Mouse (Mus musculus) neural tube, embryonic 10.5 days (tissue): Measurements from ENCODE around the gene Mvk.

Experiments used
- DNase-seq: peaks from one replicate; pipeline ENCODE4 v3.0.0-alpha.2; 2017; ENCODE audit warnings: low spot score; ENCODE audit errors: extremely low spot score

Mvk gene

DNA sequence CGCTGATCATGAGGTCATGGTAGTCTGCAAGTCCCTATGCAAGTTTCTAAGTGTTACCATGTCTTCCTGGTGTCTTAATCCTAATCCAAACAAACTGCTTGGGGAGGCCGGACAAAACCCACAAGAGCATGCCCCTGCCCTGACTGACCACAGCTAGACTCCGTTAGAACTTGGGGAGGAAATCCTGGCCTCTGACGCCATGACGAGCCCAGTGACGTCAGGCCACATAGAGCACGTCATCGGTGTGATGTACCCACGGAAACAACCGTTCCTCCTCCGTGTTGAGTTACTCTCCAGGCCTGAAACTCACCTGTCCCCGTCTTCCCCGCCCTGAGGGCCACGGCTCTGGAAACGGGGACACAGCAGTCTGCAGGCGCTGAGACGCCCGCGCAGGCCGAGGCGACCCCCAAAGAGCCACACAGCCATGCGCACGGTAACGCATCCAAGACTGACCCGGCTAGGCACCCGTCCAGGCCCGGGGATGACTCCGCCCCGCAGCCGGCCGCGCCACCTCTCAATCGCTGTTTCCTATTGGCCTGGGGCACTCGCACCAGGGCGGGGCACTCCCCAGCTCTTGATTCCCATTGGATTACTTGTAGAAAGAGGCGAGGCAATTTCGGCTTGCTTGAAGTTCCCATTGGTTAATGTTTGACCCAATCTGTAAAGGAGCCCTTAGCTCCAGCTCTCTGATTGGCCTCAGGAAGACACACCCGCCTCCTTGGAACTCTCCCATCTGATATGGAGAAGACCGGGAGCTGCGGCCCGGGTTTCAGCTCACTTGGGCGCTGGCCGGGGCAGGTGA lies at the start of gene Mvk, which contains the start of gene Mmab:
Mvk (plus strand) TSS at position 704 of the 802 bp plus-strand sequence.
Mmab (minus strand) TSS at position 495 of the 802 bp plus-strand sequence.
- DNase-seq = peak; percentile 99

DNA sequence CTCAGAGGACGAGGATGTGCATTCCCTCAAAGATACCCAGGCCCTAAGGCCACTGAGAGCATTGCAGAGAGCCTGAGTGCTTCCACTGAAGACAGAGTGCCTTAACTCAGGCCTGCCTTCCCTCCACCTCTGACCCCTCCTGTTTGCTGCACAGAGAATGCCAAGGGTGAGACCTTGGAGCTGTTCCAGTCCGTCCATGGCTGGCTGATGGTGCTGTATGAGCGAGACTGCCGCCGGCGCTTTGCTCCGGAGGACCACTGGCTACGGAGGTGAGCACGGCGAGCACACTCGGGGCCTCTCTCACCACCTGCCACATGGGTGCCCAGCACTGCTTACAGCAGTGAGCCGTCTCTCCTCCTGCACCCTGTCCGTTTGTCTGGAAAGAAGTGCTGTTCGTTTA lies 37.5 kb upstream of the Mvk start:
- no peak for DNase-seq

DNA sequence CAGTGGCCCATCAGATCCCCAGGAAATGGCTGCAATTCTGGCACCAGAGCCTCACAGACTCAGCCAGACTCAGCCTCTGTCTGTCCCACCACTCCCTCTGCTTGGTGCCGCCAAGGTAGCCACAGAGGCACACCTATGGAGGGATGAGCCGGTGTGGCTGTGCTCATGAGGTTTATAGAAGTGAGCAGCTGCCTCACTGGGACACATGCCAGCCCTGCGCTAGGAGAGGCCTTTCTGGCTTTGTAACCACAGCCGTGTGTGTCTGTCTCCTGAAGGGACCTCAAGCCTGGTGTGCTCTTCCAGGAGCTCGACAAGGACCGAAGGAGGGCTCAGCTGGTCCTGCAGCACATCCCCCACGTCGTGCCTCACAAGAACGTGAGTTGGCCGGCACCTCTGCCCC lies 36.8 kb upstream of the Mvk start:
- no peak for DNase-seq

DNA sequence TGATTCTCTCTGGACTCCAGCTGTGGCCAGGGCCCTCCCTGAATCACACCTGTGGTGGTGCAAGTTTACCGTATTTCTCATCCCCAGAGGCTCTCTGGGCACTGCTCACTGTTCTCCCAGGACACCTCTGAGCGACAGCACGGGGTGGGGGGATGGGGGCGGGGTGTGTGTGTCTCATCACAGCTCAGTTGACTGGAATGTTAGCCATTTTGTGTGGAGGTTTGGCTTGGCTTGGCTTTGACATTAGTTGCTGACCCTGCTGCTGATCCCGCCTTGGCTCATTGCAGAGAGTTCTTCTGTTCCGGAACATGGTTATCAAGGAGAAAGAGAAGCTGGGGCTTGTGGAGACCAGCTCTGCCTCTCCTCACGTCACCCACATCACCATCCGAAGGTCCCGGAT lies 36.3 kb upstream of the Mvk start:
- no peak for DNase-seq

DNA sequence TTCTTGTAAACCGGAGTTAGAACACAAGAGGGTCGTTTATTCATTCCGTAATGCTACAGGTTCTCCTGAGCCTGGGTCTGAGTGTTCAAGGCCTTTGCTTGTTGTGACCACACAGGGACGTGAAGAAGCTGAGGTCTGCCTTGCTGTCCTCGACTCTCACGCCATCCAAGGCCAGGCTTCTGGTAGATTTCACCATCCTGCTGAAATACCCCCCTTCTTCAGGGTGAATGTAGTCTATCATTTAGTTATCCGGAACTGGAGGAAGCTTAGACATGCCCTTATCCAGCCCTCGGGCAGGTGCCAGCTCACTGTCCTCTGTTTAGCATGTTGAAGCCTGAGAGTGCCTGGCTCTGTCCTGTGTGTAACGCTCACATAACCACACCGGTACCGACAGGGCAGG lies 35.2 kb upstream of the Mvk start:
- DNase-seq = no peak

DNA sequence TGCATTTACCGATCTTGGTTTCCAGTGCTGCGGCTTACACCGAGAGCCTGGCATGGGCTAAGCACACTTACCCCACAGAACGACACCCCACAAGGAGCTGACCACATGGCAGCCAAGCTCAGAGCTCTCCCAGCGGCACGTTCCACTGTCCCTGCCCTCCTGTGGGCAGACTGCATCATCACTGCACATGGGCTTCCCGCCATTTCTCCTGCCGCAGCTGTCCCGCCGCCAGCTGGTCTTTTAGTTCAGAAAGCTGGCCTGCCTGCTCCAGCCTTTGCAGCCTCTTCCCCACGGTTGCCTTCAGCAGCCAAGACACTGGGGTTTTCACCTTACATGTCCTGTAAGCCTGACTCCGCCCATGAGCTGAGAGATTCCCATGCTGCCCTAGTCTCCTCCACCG lies 33.6 kb upstream of the Mvk start:
- no peak for DNase-seq

DNA sequence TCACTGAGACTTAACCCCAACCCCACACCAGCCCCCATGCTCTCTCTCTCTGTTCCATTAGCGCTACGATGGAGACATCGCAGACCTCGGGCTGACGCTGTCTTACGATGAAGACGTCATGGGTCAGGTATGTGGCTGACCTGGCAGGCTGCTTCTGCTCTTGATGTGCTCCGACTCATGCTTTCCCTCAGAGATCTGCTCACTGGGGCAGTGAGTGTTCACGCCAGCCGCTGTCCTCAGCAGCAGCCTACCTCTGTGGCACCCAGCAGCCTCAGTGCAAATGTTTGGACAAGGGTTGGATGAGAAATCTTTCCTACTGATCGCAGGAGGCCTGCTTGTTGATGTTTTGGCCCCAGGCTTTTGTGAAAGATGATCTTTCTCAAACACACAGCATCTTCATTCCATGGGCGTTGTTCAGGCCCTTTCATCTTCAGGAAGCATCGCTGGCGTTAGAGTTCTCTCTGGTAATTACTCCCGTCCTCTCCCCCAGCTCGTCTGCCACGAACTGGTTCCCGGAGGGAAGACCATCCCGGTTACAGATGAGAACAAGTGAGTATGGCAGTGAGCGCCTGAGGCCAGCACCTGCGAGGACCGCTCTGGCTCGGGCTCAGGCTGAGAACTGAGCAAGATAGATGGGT lies 31.6 kb upstream of the Mvk start:
- DNase-seq = no peak

DNA sequence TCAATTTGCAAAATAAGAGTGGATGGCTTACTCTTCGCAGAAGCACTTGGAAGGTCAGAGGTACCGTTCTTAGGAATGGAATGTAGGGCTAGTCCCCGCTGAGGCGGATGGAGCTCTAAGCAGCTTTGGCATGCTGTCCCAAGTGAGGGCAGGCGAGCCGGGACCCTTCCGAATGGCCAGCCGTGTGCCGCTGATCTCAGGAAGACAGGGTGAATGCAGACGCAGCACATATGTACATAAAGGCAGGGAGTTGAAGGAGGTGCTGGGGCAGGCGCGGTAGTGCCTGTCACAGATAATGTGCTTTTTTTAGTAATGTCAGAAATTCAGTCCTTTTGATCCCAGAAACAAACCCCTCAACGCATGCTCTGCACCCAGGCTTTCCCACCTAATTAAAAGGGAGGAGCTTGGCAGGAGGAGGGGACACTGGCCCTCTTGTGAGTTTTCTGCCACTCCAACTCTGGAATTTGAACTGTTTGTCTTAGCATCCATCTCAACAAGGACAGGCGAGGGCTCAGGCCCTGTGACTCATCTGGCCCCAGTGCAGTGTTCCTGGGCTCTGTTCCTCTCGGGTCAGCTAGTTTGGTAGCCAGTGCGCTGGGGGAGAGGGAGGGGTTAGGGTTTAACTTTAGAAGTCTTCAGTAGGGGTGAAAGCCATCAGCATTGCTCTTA lies 30.9 kb upstream of the Mvk start:
- no peak for DNase-seq

DNA sequence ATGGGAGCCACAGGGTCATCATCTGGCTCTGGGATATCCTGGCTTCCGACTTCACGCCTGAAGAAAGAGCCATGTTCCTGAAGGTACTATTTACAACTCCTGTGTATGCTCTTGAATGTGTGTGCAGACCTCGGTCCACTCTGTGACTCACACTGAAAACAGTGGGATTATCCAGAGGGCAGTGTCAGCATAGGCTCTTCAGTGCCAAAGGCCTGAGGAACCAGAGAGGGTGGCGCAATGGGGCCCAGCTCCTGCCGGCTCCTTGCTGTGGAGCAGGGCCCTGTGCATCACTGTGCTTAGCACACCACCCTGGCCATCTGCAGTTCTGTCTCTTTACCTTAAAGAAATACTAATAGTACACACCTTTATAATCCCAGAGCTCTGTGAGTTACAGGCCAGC lies 28.5 kb upstream of the Mvk start:
- no peak for DNase-seq

DNA sequence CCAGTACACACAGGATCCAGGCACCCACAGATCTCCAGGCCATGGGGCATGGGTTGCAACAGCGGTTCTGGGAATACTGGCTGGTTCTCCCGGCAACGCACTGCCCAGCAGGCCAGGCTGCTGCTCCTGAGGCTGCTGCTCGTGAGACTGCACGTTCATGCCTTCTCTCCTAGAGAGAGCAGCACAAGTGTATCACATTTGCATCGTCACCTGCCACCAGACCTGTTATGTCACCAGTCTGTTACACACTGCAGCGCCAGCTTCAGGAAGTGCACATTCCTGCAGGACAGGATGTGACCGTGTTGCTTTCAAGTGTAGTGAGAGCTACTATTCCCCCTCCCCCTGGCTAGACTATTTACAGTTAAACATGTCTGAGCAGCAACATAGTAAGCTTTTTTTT lies 27.2 kb upstream of the Mvk start:
- no peak for DNase-seq

DNA sequence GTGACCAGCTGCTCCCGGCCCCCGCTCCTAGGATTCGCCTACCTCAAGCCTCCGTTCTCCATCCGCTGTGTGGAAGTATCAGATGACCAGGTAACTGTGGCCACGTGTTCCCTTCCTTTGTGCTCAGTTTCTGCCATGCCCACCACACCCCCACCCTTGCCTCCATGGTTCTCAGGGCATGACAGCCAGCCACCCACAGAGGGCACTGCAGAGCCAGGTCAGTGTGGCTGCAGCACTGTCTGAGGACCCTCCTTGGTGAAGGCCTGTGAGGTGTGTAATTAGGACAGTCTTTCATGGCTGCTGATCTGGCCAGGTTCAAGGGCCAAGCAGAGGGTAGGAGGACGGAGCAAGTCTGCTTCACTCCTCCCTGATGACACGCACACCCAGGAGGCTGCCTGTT lies 25.5 kb upstream of the Mvk start:
- DNase-seq = no peak

DNA sequence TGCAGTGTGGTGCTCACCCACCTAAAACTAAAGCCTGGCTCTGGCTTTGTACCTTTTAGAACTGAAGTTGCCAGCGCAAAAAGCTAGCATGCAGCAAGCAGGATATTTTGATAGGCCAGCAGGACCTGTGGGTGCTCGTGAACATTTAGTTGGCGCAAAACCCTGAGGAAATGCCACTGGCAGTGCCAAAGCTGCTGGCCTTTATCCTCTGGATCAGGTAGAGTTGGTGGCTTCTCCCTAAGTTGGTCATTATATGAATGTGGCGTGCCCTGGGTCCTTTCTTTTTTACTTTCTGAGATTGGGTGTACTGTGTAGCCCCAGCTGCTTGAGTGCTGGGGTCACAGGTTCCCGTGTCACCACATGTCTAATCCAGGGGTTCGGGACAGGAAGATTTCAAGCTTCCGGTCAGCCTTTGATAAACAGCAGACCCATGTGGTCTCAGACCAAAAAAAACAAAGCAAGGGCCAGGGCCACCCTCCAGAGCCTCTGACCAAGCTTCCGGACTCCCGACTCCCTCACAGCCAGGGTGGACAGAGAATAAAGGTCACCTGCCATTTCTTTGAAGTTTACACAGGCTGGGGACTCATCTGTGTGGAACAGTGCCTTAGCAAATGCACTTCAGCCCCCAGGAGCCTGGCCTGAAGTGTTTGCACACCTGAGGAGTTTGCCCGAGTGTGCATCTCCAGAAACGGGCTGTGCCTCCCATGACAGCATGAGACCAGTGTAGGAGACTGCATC lies 22.3 kb upstream of the Mvk start:
- DNase-seq = no peak

DNA sequence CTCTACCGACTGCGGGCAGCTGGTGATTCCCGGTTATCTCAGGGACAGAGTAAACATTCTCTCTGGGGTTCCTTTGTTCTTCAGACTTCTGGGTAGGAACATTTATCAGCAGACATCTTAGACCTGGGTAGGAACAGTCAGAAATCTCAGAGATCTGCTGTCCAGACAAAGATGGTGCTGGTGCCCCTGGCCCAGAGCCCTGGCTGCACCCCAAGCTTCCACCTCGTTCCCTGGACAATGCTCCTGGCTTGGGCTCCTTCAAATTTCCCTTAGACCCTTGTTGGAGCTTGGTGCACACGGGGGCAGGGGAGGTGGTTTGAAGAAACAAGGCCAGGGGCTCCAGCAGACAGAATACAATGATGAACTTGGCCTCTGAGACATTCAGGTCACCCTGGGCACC lies 21.5 kb upstream of the Mvk start:
- no peak for DNase-seq

DNA sequence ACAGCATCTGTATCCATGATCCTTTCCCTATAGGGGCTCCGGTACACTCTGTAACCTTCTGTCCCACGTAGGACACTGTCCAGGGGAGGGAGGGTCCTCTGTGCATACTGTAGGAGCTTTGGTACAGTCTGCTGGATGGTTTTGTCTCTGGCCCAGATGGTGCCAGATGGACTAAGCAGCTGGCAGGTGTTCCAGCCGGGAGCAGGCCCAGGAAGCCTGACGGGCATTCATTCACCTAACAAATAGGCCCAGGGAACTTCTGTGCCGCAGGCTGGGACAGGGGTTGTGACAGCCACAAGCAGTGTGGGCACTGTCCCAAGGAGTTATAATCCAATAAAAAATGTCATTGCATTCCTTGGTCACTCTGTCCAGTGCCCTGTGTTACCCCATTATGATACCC lies 20.1 kb upstream of the Mvk start:
- no peak for DNase-seq

DNA sequence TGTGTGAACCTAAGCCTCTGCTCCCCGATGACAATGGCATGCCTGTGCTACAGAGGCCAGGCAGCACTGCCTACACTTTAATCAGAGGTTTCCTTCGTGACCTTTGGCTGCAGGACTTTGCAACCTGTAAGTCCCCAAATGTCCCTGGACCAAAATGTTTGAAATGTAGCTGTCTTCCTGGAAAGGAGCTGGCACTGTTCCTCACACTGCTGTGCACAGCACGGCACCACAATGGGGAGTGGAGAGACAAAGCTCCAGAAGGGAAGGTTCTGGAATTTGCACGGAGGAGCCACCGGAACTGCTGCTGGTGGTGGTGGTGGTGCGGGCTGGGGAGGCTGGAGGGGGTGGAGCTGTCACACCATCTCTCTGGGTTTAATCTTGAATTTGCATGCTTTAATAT lies 17.3 kb upstream of the Mvk start:
- no peak for DNase-seq

DNA sequence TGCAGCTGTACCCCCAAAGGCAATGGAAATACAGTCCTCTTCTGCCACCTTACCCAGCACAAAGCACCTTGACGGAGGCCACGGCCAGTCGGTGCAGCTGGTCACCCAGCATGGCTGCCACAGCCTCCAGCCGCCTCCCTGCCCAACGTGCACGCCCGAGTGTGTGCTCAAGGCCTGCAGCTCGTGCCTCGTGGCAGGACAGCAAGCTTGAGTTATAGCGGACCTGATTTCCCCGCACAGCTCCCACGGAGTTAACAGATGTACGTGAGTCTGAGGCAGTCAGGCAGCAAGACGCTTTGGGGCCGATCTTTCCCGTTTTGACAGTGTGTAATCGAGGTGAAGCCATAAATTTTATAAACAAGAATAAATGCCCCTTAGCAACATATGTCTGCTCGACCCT lies 15.4 kb upstream of the Mvk start:
- DNase-seq = no peak

DNA sequence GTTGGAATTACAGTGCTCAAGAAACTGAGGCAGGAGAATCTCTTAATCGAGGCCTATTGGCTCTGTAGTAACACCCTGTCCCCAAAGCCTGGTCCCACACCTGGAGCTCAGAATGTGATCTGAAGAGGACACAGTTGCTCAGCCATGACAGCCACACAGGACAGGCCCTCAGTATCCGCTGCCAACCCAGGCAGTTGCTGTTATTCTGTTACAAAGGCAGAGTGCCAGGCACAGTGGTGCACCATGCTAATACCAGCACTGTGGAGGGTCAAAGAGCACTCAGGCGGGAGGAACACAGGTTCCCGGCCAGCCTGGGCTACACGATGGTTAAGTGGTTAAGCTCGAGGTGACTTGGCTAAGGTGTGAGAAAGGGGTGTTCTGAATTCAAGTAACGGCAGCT lies 14.3 kb upstream of the Mvk start:
- DNase-seq = no peak

DNA sequence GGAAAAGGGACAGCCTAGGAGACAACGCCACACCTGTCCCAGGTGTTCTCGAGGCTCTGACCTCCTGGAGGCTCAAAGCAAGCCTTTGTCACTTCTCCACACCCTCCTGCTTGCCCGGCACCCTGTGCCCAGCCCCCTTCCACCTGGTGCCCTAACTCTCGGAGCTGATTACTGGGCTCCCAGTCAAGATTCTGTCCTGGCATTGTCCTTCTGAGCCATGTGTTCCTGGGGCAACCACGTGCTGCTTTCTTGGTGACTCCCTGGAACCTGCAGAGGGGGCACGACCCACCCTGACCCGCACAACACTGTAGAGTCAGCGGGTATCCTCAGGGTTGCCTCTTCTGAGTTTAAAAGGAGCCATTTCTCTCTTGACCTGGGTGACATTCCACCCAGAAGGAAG lies 9.7 kb upstream of the Mvk start:
- DNase-seq = no peak

DNA sequence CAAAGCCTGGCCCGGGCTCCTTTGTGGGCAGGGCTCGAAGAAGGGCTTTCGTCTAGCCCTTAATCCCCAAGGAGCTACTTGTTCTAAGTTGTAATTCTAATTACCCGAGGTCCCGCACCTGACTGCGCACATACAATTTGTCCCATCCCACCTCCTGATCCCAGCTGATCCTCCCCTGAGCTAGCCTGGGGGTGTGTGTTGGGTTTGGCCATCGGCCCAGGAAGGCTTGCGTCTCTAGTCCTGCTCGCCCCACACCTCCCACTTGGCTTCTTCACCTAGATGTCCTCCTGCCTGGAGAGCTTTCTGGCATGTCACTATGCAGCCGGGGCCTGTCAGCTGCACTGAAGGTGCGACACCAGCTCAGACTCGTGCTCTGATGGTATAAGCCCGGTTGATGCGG lies 8.5 kb upstream of the Mvk start:
- DNase-seq = no peak

DNA sequence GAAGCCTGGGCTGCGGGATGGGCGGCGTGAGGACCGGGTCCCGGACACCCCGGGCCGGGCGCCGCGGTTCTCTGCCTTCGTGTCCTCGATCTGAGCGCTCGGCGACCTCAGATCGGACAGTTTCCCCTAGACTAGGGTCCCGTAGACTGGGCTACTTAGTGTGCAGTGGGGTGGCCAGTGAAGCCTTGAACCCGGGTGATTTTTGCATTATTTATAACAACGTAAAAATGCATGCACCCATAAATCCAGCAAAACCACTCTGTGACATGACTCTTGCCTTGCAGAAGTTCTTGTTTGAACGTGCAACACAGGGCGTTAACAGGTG lies 261 bp downstream of the Mvk start:
- no peak for DNase-seq

DNA sequence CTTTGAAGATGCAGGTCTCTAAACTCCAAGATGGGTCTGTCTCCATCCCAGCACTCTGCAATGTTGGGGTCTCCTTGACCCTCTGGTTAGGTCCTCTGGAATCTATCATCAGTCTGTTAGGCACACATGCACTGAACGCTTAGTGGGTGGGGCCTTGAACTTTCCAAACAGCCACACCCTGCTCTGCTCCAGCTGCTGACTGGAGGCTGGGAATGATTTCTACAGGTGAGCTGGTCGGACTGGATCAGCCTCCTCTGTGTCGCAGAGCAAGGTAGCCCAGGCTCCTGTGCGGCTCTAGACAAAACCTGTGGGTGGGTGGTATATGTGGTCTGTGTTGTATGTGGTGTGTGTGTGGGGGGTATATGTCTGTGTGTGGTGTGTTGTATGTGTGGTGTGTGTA lies 4.9 kb downstream of the Mvk start:
- DNase-seq = no peak

DNA sequence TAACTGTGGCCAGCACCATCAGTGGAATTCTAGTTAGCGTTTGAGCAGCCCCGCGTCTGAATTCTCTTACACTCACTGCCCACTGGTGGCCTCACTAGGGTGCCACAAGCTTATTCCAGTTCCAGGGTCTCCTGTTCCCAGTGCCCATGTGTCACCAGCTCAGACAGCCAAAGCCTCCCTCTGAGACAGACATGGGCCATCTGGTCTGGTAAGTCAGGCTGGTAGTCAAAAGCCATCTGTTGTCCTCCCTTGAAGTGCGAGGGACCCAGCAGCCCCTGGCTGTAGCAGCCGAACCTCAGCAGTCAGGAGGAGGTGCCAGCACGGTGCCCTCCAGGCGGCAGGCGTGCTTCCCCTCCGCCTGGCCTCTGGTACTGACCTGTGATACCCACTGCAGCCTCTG lies 12.2 kb downstream of the Mvk start:
- no peak for DNase-seq
